Mouse (Mus musculus) CH12.LX (cell line): Measurements from ENCODE around the gene Gpx7. TPM values are rescaled to one million over a fixed set of nuclear protein-coding genes. Genes with fewer than 3 reads are reported as not detected.

Source experiments
- DNase-seq: peaks from one replicate; pipeline ENCODE4 v3.0.0-alpha.2; 2013; ENCODE audit errors: extremely low read depth
- H3K27ac ChIP-seq: 2 replicates; pipeline ENCODE4 v1.5.1; 2012; ENCODE audit warnings: low read depth, mild to moderate bottlenecking, control low read depth, moderate library complexity; ENCODE audit not compliant: insufficient read depth
- H3K27me3 ChIP-seq: replicated peaks from 2 replicates; pipeline ENCODE3; 2012; ENCODE audit warnings: inconsistent platforms
- H3K36me3 ChIP-seq, 2 experiments: replicated peaks in 1 of 2; 2 replicates each; pipeline versions ENCODE3 to v1.6.1; 2012; ENCODE audit warnings: inconsistent platforms in 1 of 2, low read length in 1 of 2, mild to moderate bottlenecking in 1 of 2, mixed read lengths in 1 of 2, moderate library complexity in 1 of 2; ENCODE audit not compliant: control insufficient read depth in 1 of 2, insufficient read depth in 1 of 2
- H3K4me1 ChIP-seq, 2 experiments: 2 replicates each; pipeline ENCODE4 v1.6.1; 2012; ENCODE audit warnings: inconsistent platforms in 1 of 2, moderate library complexity in 1 of 2; ENCODE audit not compliant: insufficient read depth in 2 of 2, control insufficient read depth in 1 of 2
- H3K4me2 ChIP-seq: 2 replicates; pipeline ENCODE4 v1.6.1; 2012; ENCODE audit warnings: low read depth, mild to moderate bottlenecking, control low read depth; ENCODE audit not compliant: poor library complexity, insufficient read depth, severe bottlenecking
- H3K4me3 ChIP-seq, 3 experiments: fragments of 150-350 bp in 1 of 3; sonication (generic) in 1 of 3; replicated peaks in 1 of 3; 2 replicates each; pipeline versions ENCODE3 to v1.5.1; 2011 to 2012; ENCODE audit warnings: low read depth in 2 of 3, low read length in 2 of 3, mild to moderate bottlenecking in 2 of 3, moderate library complexity in 2 of 3, control low read depth in 1 of 3, improper control_type of control experiment in 1 of 3, inconsistent platforms in 1 of 3, mixed read lengths in 1 of 3; ENCODE audit not compliant: poor library complexity in 1 of 3
- H3K79me2 ChIP-seq: replicated peaks from 2 replicates; pipeline ENCODE4 v1.6.1; 2012; ENCODE audit warnings: mild to moderate bottlenecking, moderate library complexity; ENCODE audit not compliant: control insufficient read depth, poor library complexity, insufficient read depth, severe bottlenecking; ENCODE audit errors: extremely low read depth
- H3K9ac ChIP-seq: 2 replicates; pipeline ENCODE4 v1.6.1; 2012; ENCODE audit warnings: low read depth, mild to moderate bottlenecking, control low read depth, moderate library complexity; ENCODE audit not compliant: insufficient read depth
- H3K9me3 ChIP-seq: replicated peaks from 2 replicates; pipeline ENCODE3; 2012; ENCODE audit warnings: low read length, inconsistent platforms, mixed read lengths
- BHLHE40 ChIP-seq: IDR thresholded peaks from 2 replicates; pipeline ENCODE4 v1.6.1; 2011; ENCODE audit warnings: mild to moderate bottlenecking, low read depth, low read length, improper control_type of control experiment
- CHD1 ChIP-seq: IDR thresholded peaks from 2 replicates; pipeline ENCODE4 v1.6.1; 2012; ENCODE audit warnings: low read depth, low read length, improper control_type of control experiment, inconsistent platforms
- CHD2 ChIP-seq: IDR thresholded peaks from 2 replicates; pipeline ENCODE4 v1.6.1; 2011; ENCODE audit warnings: low read length, improper control_type of control experiment
- CTCF ChIP-seq, 2 experiments: IDR thresholded peaks in 1 of 2; conservative IDR thresholded peaks in 1 of 2; 2 replicates each; pipeline ENCODE4 v1.5.1; 2011 to 2012; ENCODE audit warnings: low read depth in 2 of 2, low read length in 2 of 2, improper control_type of control experiment in 1 of 2, inconsistent platforms in 1 of 2, mild to moderate bottlenecking in 1 of 2, moderate library complexity in 1 of 2
- E2F4 ChIP-seq: IDR thresholded peaks from 2 replicates; pipeline ENCODE4 v1.6.1; 2011; ENCODE audit warnings: low read depth, low read length, improper control_type of control experiment; ENCODE audit not compliant: insufficient replicate concordance
- ELF1 ChIP-seq: IDR thresholded peaks from 2 replicates; pipeline ENCODE4 v1.6.1; 2014; ENCODE audit warnings: low read depth, mild to moderate bottlenecking, inconsistent platforms, low read length, improper control_type of control experiment
- HCFC1 ChIP-seq: IDR thresholded peaks from 2 replicates; pipeline ENCODE4 v1.6.1; 2012; ENCODE audit warnings: low read depth, mild to moderate bottlenecking, inconsistent platforms, low read length, improper control_type of control experiment
- IRF4 ChIP-seq: IDR thresholded peaks from 2 replicates; pipeline ENCODE4 v1.6.1; 2014; ENCODE audit warnings: low read depth, mild to moderate bottlenecking, inconsistent platforms, low read length, improper control_type of control experiment
- KAT2A ChIP-seq: IDR thresholded peaks from 2 replicates; pipeline ENCODE4 v1.6.1; 2012; ENCODE audit warnings: low read length, improper control_type of control experiment, inconsistent platforms; ENCODE audit not compliant: insufficient replicate concordance
- MAFK ChIP-seq: IDR thresholded peaks from 2 replicates; pipeline ENCODE4 v1.6.1; 2011; ENCODE audit warnings: low read length, improper control_type of control experiment; ENCODE audit not compliant: insufficient replicate concordance
- MAX ChIP-seq: IDR thresholded peaks from 2 replicates; pipeline ENCODE4 v1.6.1; 2011; ENCODE audit warnings: low read length, improper control_type of control experiment
- MAZ ChIP-seq: IDR thresholded peaks from 2 replicates; pipeline ENCODE4 v1.6.1; 2012; ENCODE audit warnings: low read depth, mild to moderate bottlenecking, inconsistent platforms, low read length, improper control_type of control experiment, moderate library complexity
- MXI1 ChIP-seq: IDR thresholded peaks from 2 replicates; pipeline ENCODE4 v1.6.1; 2011; ENCODE audit warnings: mild to moderate bottlenecking, low read depth, low read length, improper control_type of control experiment
- MYC ChIP-seq: IDR thresholded peaks from 2 replicates; pipeline ENCODE4 v1.6.1; 2011; ENCODE audit warnings: low read depth, mild to moderate bottlenecking, improper control_type of control experiment, low read length
- NELFE ChIP-seq: IDR thresholded peaks from 2 replicates; pipeline ENCODE4 v1.6.1; 2011; ENCODE audit warnings: low read depth, low read length, improper control_type of control experiment
- NRF1 ChIP-seq: IDR thresholded peaks from 2 replicates; pipeline ENCODE4 v1.6.1; 2014; ENCODE audit warnings: low read depth, mild to moderate bottlenecking, inconsistent platforms, low read length, improper control_type of control experiment, moderate library complexity
- PAX5 ChIP-seq: IDR thresholded peaks from 2 replicates; pipeline ENCODE4 v1.6.1; 2012; ENCODE audit warnings: low read length, inconsistent platforms, mixed read lengths
- POLR2A ChIP-seq: IDR thresholded peaks from 2 replicates; pipeline ENCODE4 v1.6.1; 2011; ENCODE audit warnings: low read depth, mild to moderate bottlenecking, improper control_type of control experiment, low read length
- POLR2AphosphoS2 ChIP-seq: IDR thresholded peaks from 2 replicates; pipeline ENCODE4 v1.6.1; 2011; ENCODE audit warnings: low read depth, low read length, improper control_type of control experiment
- SIN3A ChIP-seq: IDR thresholded peaks from 2 replicates; pipeline ENCODE4 v1.6.1; 2012; ENCODE audit warnings: low read length, improper control_type of control experiment, inconsistent platforms
- SMC3 ChIP-seq: IDR thresholded peaks from 2 replicates; pipeline ENCODE4 v1.6.1; 2011; ENCODE audit warnings: low read depth, low read length, improper control_type of control experiment
- TBP ChIP-seq: conservative IDR thresholded peaks from 2 replicates; pipeline ENCODE4 v1.6.1; 2011; ENCODE audit warnings: low read depth, low read length, improper control_type of control experiment
- USF1 ChIP-seq: IDR thresholded peaks from 2 replicates; pipeline ENCODE4 v1.6.1; 2014; ENCODE audit warnings: low read depth, mild to moderate bottlenecking, inconsistent platforms, low read length, improper control_type of control experiment
- USF2 ChIP-seq: conservative IDR thresholded peaks from 2 replicates; pipeline ENCODE4 v1.6.1; 2011; ENCODE audit warnings: low read depth, low read length, improper control_type of control experiment
- ZC3H11A ChIP-seq: IDR thresholded peaks from 2 replicates; pipeline ENCODE4 v1.6.1; 2012; ENCODE audit warnings: low read depth, mild to moderate bottlenecking, inconsistent platforms, low read length, improper control_type of control experiment
- ZMIZ1 ChIP-seq: IDR thresholded peaks from 2 replicates; pipeline ENCODE4 v1.6.1; 2012; ENCODE audit warnings: low read depth, mild to moderate bottlenecking, inconsistent platforms, low read length, improper control_type of control experiment
- ZNF384 ChIP-seq: IDR thresholded peaks from 2 replicates; pipeline ENCODE4 v1.6.1; 2012; ENCODE audit warnings: low read depth, low read length, improper control_type of control experiment, inconsistent platforms
- dilution Hi-C: fragments of 300-500 bp; cut with MboI; formaldehyde crosslinking; loops from 2 replicates; pipeline ENCODE4 v1.14.3; 2020; ENCODE audit warnings: low sequenced_read_pairs; ENCODE audit not compliant: extremely low pct_unique_long_range_greater_than_20kb, extremely low pct_ligation_motif_present
- in situ Hi-C: fragments of 300-500 bp; cut with MboI; formaldehyde crosslinking; loops from 3 replicates; pipeline ENCODE4 v1.14.3; 2019; ENCODE audit warnings: low sequenced_read_pairs, low pct_ligation_motif_present, low pct_unique_long_range_greater_than_20kb, mixed read lengths
- polyA plus RNA-seq: library from polyadenylated mRNA; unstranded; fragments of >175 nt; gene quantifications from 2 replicates; pipeline ENCODE4 v1.2.1, GENCODE M21; 2012; ENCODE audit warnings: low read depth; ENCODE audit not compliant: insufficient read length
- total RNA-seq, 2 experiments: library from RNA; depleted of rRNA; stranded (reverse); fragments of 300-350 nt in 1 of 2; fragments of >200 nt in 1 of 2; gene quantifications; 2 replicates each; pipeline ENCODE4 v1.2.3; 2012 to 2014

Gene Gpx7
- total and polyA plus RNA-seq, 3 experiments, result not detected

- no peak overlapping the region for H3K4me2 ChIP-seq
- dilution Hi-C loops, result no loop called here
- H3K79me2 ChIP-seq, result no peaks in the 10 kb centered on the region
- peaks cover 5% of the 10 kb centered on the region for H3K9me3 ChIP-seq
- H3K4me1 ChIP-seq, result no peaks in the 10 kb centered on the region
- no peaks in the 10 kb centered on the region for H3K27me3 ChIP-seq
- no peak for DNase-seq
- H3K27ac ChIP-seq, result no peak overlapping the region
- no peak overlapping the region for H3K4me3 ChIP-seq
- TF ChIP-seq ZC3H11A (no peak), HCFC1 (no peak), PAX5 (no peak), TBP (no peak), MXI1 (no peak), ZMIZ1 (no peak), IRF4 (no peak), POLR2A (no peak), ELF1 (no peak), MAFK (no peak), POLR2AphosphoS2 (no peak), MYC (no peak), MAZ (no peak), BHLHE40 (no peak), CHD1 (no peak), NRF1 (no peak), SIN3A (no peak), KAT2A (no peak), E2F4 (no peak), MAX (no peak)
- TF ChIP-seq, all 38 proteins: peak for 0
- no peaks in the 10 kb centered on the region for H3K36me3 ChIP-seq
- in situ Hi-C loops, result no loop called here
- no peak overlapping the region for H3K9ac ChIP-seq
Measured at GRCm38 (mm10) chr4:108394236-108394635, 12.5 kb downstream of the Gpx7 start.

GRCm38 (mm10) chr4:108392558-108392957, 14.2 kb downstream of the Gpx7 start:
- no peaks in the 10 kb centered on the region for H3K4me1 ChIP-seq
- in situ Hi-C loops, result no loop called here

More at GRCm38 (mm10) chr4:108392558-108392957, 14.2 kb downstream of the Gpx7 start:
- Histone ChIP-seq H3K27me3 (no peaks in the 10 kb centered on the region), H3K36me3 (no peaks in the 10 kb centered on the region), H3K9ac (no peak overlapping the region), H3K4me3 (no peak overlapping the region), H3K79me2 (no peaks in the 10 kb centered on the region), H3K9me3 (peaks cover 5% of the 10 kb centered on the region), H3K27ac (no peak overlapping the region), H3K4me2 (no peak overlapping the region)
- no peak for DNase-seq
- TF ChIP-seq CHD2 (no peak), E2F4 (no peak), SMC3 (no peak), KAT2A (no peak), ZNF384 (no peak), ZC3H11A (no peak), SIN3A (no peak), NELFE (no peak), MAZ (no peak), CTCF (conservative IDR thresholded peaks at IDR 0.05 in 1 of 2, IDR thresholded peaks at IDR 0.05 in 1 of 2; ENCODE audit: low read depth in 2 of 2, low read length in 2 of 2) (no peak), IRF4 (no peak), USF1 (no peak), ZMIZ1 (no peak), USF2 (no peak)
- dilution Hi-C loops, result no loop called here
